Mouse (Mus musculus): ENCODE data around the gene Gm6460.
"Not testable (repeated sequence)": the region's sequence is repeated elsewhere in the genome, so short reads cannot be mapped to it uniquely, and the experiment has no call there.

Gene Gm6460

DNA sequence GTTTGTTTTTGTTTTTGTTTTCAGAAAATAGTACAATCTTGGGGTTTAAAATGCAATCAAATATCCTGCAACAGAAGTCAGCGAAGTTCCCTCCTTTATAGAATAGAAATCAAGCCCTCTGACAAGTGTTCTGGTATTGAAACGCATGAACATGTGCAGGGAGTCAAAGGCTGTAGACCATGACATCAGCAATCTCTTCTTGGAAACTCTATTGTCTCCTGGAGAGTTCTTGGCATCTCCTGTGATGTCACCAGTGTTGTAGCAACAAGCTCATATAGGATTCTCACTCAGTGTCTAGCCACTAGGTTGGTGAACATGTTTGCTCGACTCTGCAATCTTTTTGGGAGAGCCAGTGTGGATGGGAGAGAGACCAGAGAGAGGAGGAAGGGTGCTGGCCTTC is at the start of gene Gm6460:
Gene Gm6460, plus strand, starts transcription at position 301 of the 400 bp plus-strand sequence.
- CTCF ChIA-PET, result not testable (repeated sequence)
